Mouse (Mus musculus) hindbrain, embryonic 13.5 days (tissue): ENCODE measurements at regions not wholly inside any gene's neighbourhood (a gene's known extent, or its start where the extent isn't known, plus 50 kb on each side); places are given as distances from the start of the nearest gene placed in this dataset.
A peak's percentile ranks its signal among the peaks of the same experiment; 100 is the strongest.

Experiments used
- ATAC-seq: fragments of 200-750 bp; cut with Nextera tagmentation; 2 replicates; pipeline ENCODE4 v1.8.0; 2017; ENCODE audit warnings: moderate TSS enrichment; ENCODE audit not compliant: low FRiP score
- H3K27ac ChIP-seq: fragments of 300-500 bp; sonication (generic); 2 replicates; pipeline ENCODE4 v1.5.1; 2015; ENCODE audit warnings: inconsistent platforms, mild to moderate bottlenecking, moderate library complexity
- H3K27me3 ChIP-seq: fragments of 300-500 bp; sonication (generic); 2 replicates; pipeline ENCODE4 v1.6.1; 2015; ENCODE audit warnings: mild to moderate bottlenecking, inconsistent platforms
- H3K36me3 ChIP-seq: fragments of 300-500 bp; sonication (generic); 2 replicates; pipeline ENCODE4 v1.6.1; 2015; ENCODE audit warnings: mild to moderate bottlenecking, inconsistent platforms
- H3K4me1 ChIP-seq: fragments of 300-500 bp; sonication (generic); replicated peaks from 2 replicates; pipeline ENCODE4 v1.6.1; 2015; ENCODE audit warnings: inconsistent platforms
- H3K4me2 ChIP-seq: fragments of 300-500 bp; sonication (generic); 2 replicates; pipeline ENCODE4 v1.6.1; 2015; ENCODE audit warnings: inconsistent platforms, mild to moderate bottlenecking, moderate library complexity
- H3K4me3 ChIP-seq: fragments of 300-500 bp; sonication (generic); 2 replicates; pipeline ENCODE4 v1.5.1; 2015; ENCODE audit warnings: mild to moderate bottlenecking, inconsistent platforms
- H3K9ac ChIP-seq: fragments of 300-500 bp; sonication (generic); 2 replicates; pipeline ENCODE4 v1.6.1; 2015; ENCODE audit warnings: mild to moderate bottlenecking, inconsistent platforms
- H3K9me3 ChIP-seq: fragments of 300-500 bp; sonication (generic); 2 replicates; pipeline ENCODE4 v1.6.1; 2016; ENCODE audit warnings: inconsistent platforms
- WGBS: fragments of 180-500 bp; shearing (Covaris S2); methylation state at CpG from one replicate; pipeline ENCODE4 v1.1.7; 2015; 5-methylcytosine and 5-hydroxymethylcytosine counted together

- WGBS: 84% methylated on average over 3 of the region's 3 CpGs
Measured at GRCm38 (mm10) chr14:79929451-79929850, 54.4 kb upstream of the Olfm4 start.

GRCm38 (mm10) chr14:79927161-79927560 lies 56.7 kb upstream of the Olfm4 start:
- no peak overlapping the region for H3K4me2 ChIP-seq
- no peaks in the 10 kb centered on the region for H3K9me3 ChIP-seq
- ATAC-seq: no peak
- H3K36me3 ChIP-seq: no peaks in the 10 kb centered on the region
- no peaks in the 10 kb centered on the region for H3K4me1 ChIP-seq
- no peak overlapping the region for H3K27ac ChIP-seq
- no peak overlapping the region for H3K9ac ChIP-seq
- no peaks in the 10 kb centered on the region for H3K27me3 ChIP-seq
- 65% methylated on average over 1 of the region's 1 CpGs for WGBS
- no peak overlapping the region for H3K4me3 ChIP-seq

More at GRCm38 (mm10) chr14:79929451-79929850, 54.4 kb upstream of the Olfm4 start:
- Histone ChIP-seq H3K4me1 (no peaks in the 10 kb centered on the region), H3K4me3 (no peak overlapping the region), H3K27me3 (no peaks in the 10 kb centered on the region), H3K9me3 (no peaks in the 10 kb centered on the region), H3K4me2 (no peak overlapping the region), H3K27ac (no peak overlapping the region), H3K9ac (no peak overlapping the region), H3K36me3 (no peaks in the 10 kb centered on the region)
- ATAC-seq: no peak

GRCm38 (mm10) chr14:79916960-79917848 lies 66.7 kb upstream of the Olfm4 start:
- no peak overlapping the region for H3K4me3 ChIP-seq
- WGBS: 61% methylated on average over 9 of the region's 9 CpGs
- ATAC-seq: peak; percentile 46
- peaks cover 19% of the 10 kb centered on the region for H3K4me1 ChIP-seq
- H3K27me3 ChIP-seq: no peaks in the 10 kb centered on the region
- no peaks in the 10 kb centered on the region for H3K36me3 ChIP-seq
- H3K4me2 ChIP-seq: no peak overlapping the region
- H3K27ac ChIP-seq: peak overlapping the region; percentile 58
- no peaks in the 10 kb centered on the region for H3K9me3 ChIP-seq
- H3K9ac ChIP-seq: no peak overlapping the region

- no peak for ATAC-seq
- Histone ChIP-seq H3K4me2 (no peak overlapping the region), H3K4me1 (peaks cover 20% of the 10 kb centered on the region), H3K27ac (no peak overlapping the region), H3K4me3 (no peak overlapping the region), H3K9ac (no peak overlapping the region), H3K36me3 (no peaks in the 10 kb centered on the region), H3K9me3 (no peaks in the 10 kb centered on the region), H3K27me3 (0 out of 2 replicates have a peak, but pooled peaks cover 3% of the 10 kb centered on the region)
- 81% methylated on average over 4 of the region's 4 CpGs for WGBS
Measured at GRCm38 (mm10) chr14:79914966-79915365, 68.9 kb upstream of the Olfm4 start.

- no peak; the same call in 1 of the 2 replicates for ATAC-seq
- Histone ChIP-seq H3K9ac (no peak overlapping the region), H3K4me3 (no peak overlapping the region), H3K9me3 (no peaks in the 10 kb centered on the region), H3K36me3 (no peaks in the 10 kb centered on the region), H3K4me1 (peaks cover 29% of the 10 kb centered on the region), H3K27ac (no peak overlapping the region), H3K4me2 (no peak overlapping the region), H3K27me3 (0 out of 2 replicates have a peak, but pooled peaks cover 3% of the 10 kb centered on the region)
Measured at GRCm38 (mm10) chr14:79913315-79913714, 70.6 kb upstream of the Olfm4 start.

GRCm38 (mm10) chr14:79912610-79913009 lies 71.3 kb upstream of the Olfm4 start:
- Histone ChIP-seq H3K4me3 (no peak overlapping the region), H3K36me3 (no peaks in the 10 kb centered on the region), H3K9me3 (no peaks in the 10 kb centered on the region), H3K4me2 (no peak overlapping the region), H3K4me1 (peaks cover 33% of the 10 kb centered on the region), H3K27me3 (0 out of 2 replicates have a peak, but pooled peaks cover 9% of the 10 kb centered on the region), H3K27ac (no peak overlapping the region), H3K9ac (no peak overlapping the region)
- 41% methylated on average over 4 of the region's 4 CpGs for WGBS
- ATAC-seq: no peak

GRCm38 (mm10) chr14:79907761-79908160 lies 76.1 kb upstream of the Olfm4 start:
- 0 out of 2 replicates have a peak, but pooled peaks cover 9% of the 10 kb centered on the region for H3K27me3 ChIP-seq
- H3K4me2 ChIP-seq: no peak overlapping the region
- peaks cover 16% of the 10 kb centered on the region for H3K4me1 ChIP-seq
- H3K4me3 ChIP-seq: no peak overlapping the region
- no peak overlapping the region for H3K27ac ChIP-seq
- ATAC-seq: no peak
- WGBS: 40% methylated on average over 4 of the region's 4 CpGs
- no peaks in the 10 kb centered on the region for H3K9me3 ChIP-seq
- no peaks in the 10 kb centered on the region for H3K36me3 ChIP-seq
- no peak overlapping the region for H3K9ac ChIP-seq

GRCm38 (mm10) chr14:79905574-79905973 lies 78.3 kb upstream of the Olfm4 start:
- Histone ChIP-seq H3K9ac (no peak overlapping the region), H3K4me1 (peaks cover 24% of the 10 kb centered on the region), H3K4me2 (no peak overlapping the region), H3K36me3 (no peaks in the 10 kb centered on the region), H3K9me3 (no peaks in the 10 kb centered on the region), H3K4me3 (no peak overlapping the region), H3K27me3 (0 out of 2 replicates have a peak, but pooled peaks cover 6% of the 10 kb centered on the region), H3K27ac (no peak overlapping the region)
- ATAC-seq: peak; percentile 40; the same call in 1 of the 2 replicates
- 38% methylated on average over 2 of the region's 2 CpGs for WGBS

- no peak overlapping the region for H3K27ac ChIP-seq
- H3K27me3 ChIP-seq: peaks cover 10% of the 10 kb centered on the region
- 10% methylated on average over 1 of the region's 1 CpGs for WGBS
- ATAC-seq: 0 out of 2 replicates have a peak, but pooled peaks have one; percentile 32
- H3K9me3 ChIP-seq: no peaks in the 10 kb centered on the region
- H3K9ac ChIP-seq: no peak overlapping the region
- H3K4me1 ChIP-seq: peaks cover 19% of the 10 kb centered on the region
- no peaks in the 10 kb centered on the region for H3K36me3 ChIP-seq
- no peak overlapping the region for H3K4me2 ChIP-seq
- no peak overlapping the region for H3K4me3 ChIP-seq
Measured at GRCm38 (mm10) chr14:79902355-79902754, 81.5 kb upstream of the Olfm4 start.

- Histone ChIP-seq H3K27me3 (peaks cover 21% of the 10 kb centered on the region), H3K36me3 (no peaks in the 10 kb centered on the region), H3K9ac (no peak overlapping the region), H3K4me3 (no peak overlapping the region), H3K4me2 (no peak overlapping the region), H3K9me3 (no peaks in the 10 kb centered on the region), H3K4me1 (peaks cover 17% of the 10 kb centered on the region), H3K27ac (no peak overlapping the region)
- WGBS: 12% methylated on average over 5 of the region's 5 CpGs
- ATAC-seq: no peak
Measured at GRCm38 (mm10) chr14:79898240-79898639, 85.6 kb upstream of the Olfm4 start.

GRCm38 (mm10) chr14:79893241-79893640 lies 90.6 kb upstream of the Olfm4 start:
- H3K9ac ChIP-seq: no peak overlapping the region
- H3K27me3 ChIP-seq: peaks cover 28% of the 10 kb centered on the region
- 0 out of 2 replicates have a peak overlapping the region, but pooled peaks have one; percentile 0 for H3K27ac ChIP-seq
- no peak overlapping the region for H3K4me2 ChIP-seq
- H3K4me3 ChIP-seq: no peak overlapping the region
- WGBS: 55% methylated on average over 4 of the region's 4 CpGs
- no peaks in the 10 kb centered on the region for H3K9me3 ChIP-seq
- H3K36me3 ChIP-seq: no peaks in the 10 kb centered on the region
- H3K4me1 ChIP-seq: peaks cover 10% of the 10 kb centered on the region
- ATAC-seq: peak; percentile 43; the same call in 1 of the 2 replicates

- 60% methylated on average over 2 of the region's 2 CpGs for WGBS
- Histone ChIP-seq H3K4me1 (0 out of 2 replicates have a peak, but pooled peaks cover 7% of the 10 kb centered on the region), H3K27me3 (peaks cover 29% of the 10 kb centered on the region), H3K4me3 (no peak overlapping the region), H3K36me3 (no peaks in the 10 kb centered on the region), H3K9ac (no peak overlapping the region), H3K9me3 (no peaks in the 10 kb centered on the region; the same call in 1 of the 2 replicates), H3K4me2 (no peak overlapping the region), H3K27ac (no peak overlapping the region)
- ATAC-seq: no peak
Measured at GRCm38 (mm10) chr14:79890682-79891081, 93.2 kb upstream of the Olfm4 start.
